In genomic region chr12:61522829-61523370, GRCm38 (mm10) we compare ENCODE assay signal across 9 mouse cellular contexts. TPM values are rescaled to one million over a fixed set of nuclear protein-coding genes. Genes with fewer than 3 reads are reported as not detected.
A peak's percentile ranks its signal among the peaks of the same experiment; 100 is the strongest.
DNase-seq lines count a peak whose midpoint lies in the region; ATAC-seq lines count a peak whose summit lies in the region.
"Had no signal": no experiment of that assay in that cellular context is flagged by ENCODE, and none has a peak within 500 bp of the region (broad histone marks: within the 10 kb centered on the region; RNA-seq: fewer than 3 reads in every experiment).

Gene Lrfn5, plus strand, starts transcription at chr12:61523150.

- peak within 1 kb of the TSS; percentile 74 for H3K4me2 ChIP-seq in lung, embryonic 16.5 days (ENCODE audit: low read depth, low read length)
- peak within 1 kb of the TSS; percentile 96 for H3K4me2 ChIP-seq in heart, embryonic 16.5 days (ENCODE audit: low read depth, low read length)

- no peaks in the 10 kb centered on the region for H3K9me3 ChIP-seq in lung, embryonic 16.5 days (ENCODE audit: control insufficient read depth, low read length)
- H3K9me3 ChIP-seq in heart, embryonic 16.5 days (replicated peaks; ENCODE audit: control insufficient read depth, low read length), result no peaks in the 10 kb centered on the region

- peak within 1 kb of the TSS; percentile 52 for H3K4me3 ChIP-seq in lung, embryonic 16.5 days (ENCODE audit: low read length)
- H3K4me3 ChIP-seq in heart, embryonic 16.5 days (ENCODE audit: low read length), result peak within 1 kb of the TSS; percentile 67
- H3K4me3 ChIP-seq: myocyte had no signal

- H3K4me1 ChIP-seq in lung, embryonic 16.5 days (replicated peaks; ENCODE audit: control insufficient read depth, insufficient read depth, low read length), result peaks cover 4% of the 10 kb centered on the region; the same call in 1 of the 2 replicates
- H3K4me1 ChIP-seq in heart, embryonic 16.5 days (ENCODE audit: control insufficient read depth, insufficient read depth, low read length), result peaks cover 3% of the 10 kb centered on the region; the same call in 1 of the 2 replicates

- H3K27ac ChIP-seq in lung, embryonic 16.5 days (ENCODE audit: low read length), result no peak within 1 kb of the TSS
- H3K27ac ChIP-seq in heart, embryonic 16.5 days (ENCODE audit: low read length), result no peak within 1 kb of the TSS

- WGBS in lung, embryonic 16.5 days, result under 1% methylated on average over 40 of the region's 50 CpGs
- WGBS in heart, embryonic 16.5 days, result under 1% methylated on average over 49 of the region's 50 CpGs

- H3K36me3 ChIP-seq in lung, embryonic 16.5 days (ENCODE audit: control insufficient read depth, insufficient read depth, low read length), result no peaks in the 10 kb centered on the region
- no peaks in the 10 kb centered on the region for H3K36me3 ChIP-seq in heart, embryonic 16.5 days (ENCODE audit: control insufficient read depth, insufficient read depth)

- peak; percentile 89 for ATAC-seq in lung, embryonic 16.5 days (ENCODE audit: low read depth)
- peak; percentile 73 for ATAC-seq in heart, embryonic 16.5 days (replicated peaks; ENCODE audit: extremely low read depth, insufficient read depth, low FRiP score)

- H3K9ac ChIP-seq in lung, embryonic 16.5 days (ENCODE audit: low read length), result peak within 1 kb of the TSS; percentile 8; the same call in 1 of the 2 replicates
- H3K9ac ChIP-seq in heart, embryonic 16.5 days (ENCODE audit: low read length), result peak within 1 kb of the TSS; percentile 63

- H3K27me3 ChIP-seq in lung, embryonic 16.5 days (ENCODE audit: control insufficient read depth, insufficient read depth, low read depth, low read length), result peaks cover 51% of the 10 kb centered on the region
- H3K27me3 ChIP-seq in heart, embryonic 16.5 days (ENCODE audit: control insufficient read depth, insufficient read depth, low read length), result peaks cover 42% of the 10 kb centered on the region

- no peak for DNase-seq in lung, postnatal 25 days (ENCODE audit: low spot score)
- DNase-seq in embryo, embryonic 11 days, result peak; percentile 86
- DNase-seq in layer of hippocampus, adult 8-10 months (ENCODE audit: low spot score in 2 of 2), result peak; percentile 57 to 69
- peak; percentile 1 for DNase-seq in lung, postnatal 14 days
- peak; percentile 72 for DNase-seq in right cerebral cortex, postnatal 4 days
- no peak for DNase-seq in spleen, adult 12 weeks (ENCODE audit: low spot score)

RNA-seq across cellular contexts. Expression of gene Lrfn5, which starts in this region (rescaled TPM):
- polyA plus RNA-seq in lung, embryonic 16.5 days (2015; fragmentation: Nextera tagmentation; extraction: Ambion mirVana), result 0.24 and 0.35 TPM in 2 replicates
- 0.13 and 0.15 TPM in 2 replicates for polyA plus RNA-seq in heart, embryonic 16.5 days (2015; fragmentation: Nextera tagmentation; extraction: Ambion mirVana)
- 100 to 1,000 TPM in 2 of 4 experiments, 10 to 100 TPM in 2; 90.8 to 109 (median 99.0) TPM for total RNA-seq in layer of hippocampus, adult 8-10 months (2022)
- polyA plus RNA-seq: myocyte had no signal

Comparison
In these comparisons a context has a peak if more than half of its experiments do, and no peak if none do; other contexts are left out.
1. DNase-seq: peak in embryo, embryonic 11 days (single experiment), layer of hippocampus, adult 8-10 months (2 of 2), lung, postnatal 14 days (single experiment) and right cerebral cortex, postnatal 4 days (single experiment); none in lung, postnatal 25 days (single experiment) and spleen, adult 12 weeks (single experiment).
2. Peak in ATAC-seq, H3K4me3 ChIP-seq, H3K9ac ChIP-seq and H3K4me2 ChIP-seq in lung, embryonic 16.5 days; RNA of the gene not detected or under 1 TPM.
3. Peak in ATAC-seq, H3K4me3 ChIP-seq, H3K9ac ChIP-seq and H3K4me2 ChIP-seq in heart, embryonic 16.5 days; RNA of the gene not detected or under 1 TPM.